Mouse (Mus musculus) brain, embryonic 14.5 days (tissue): ENCODE data around the gene Arl16.

ENCODE experiments used
- CTCF ChIP-seq: fragments of 200-500 bp; IDR thresholded peaks from 2 replicates; pipeline ENCODE4 v1.5.1; 2012; ENCODE audit warnings: inconsistent platforms, mild to moderate bottlenecking, moderate library complexity, borderline replicate concordance; ENCODE audit not compliant: insufficient read depth, insufficient read length; ENCODE audit errors: extremely low read depth
- POLR2A ChIP-seq: fragments of 200-500 bp; IDR thresholded peaks from 2 replicates; pipeline ENCODE4 v1.6.1; 2012; ENCODE audit warnings: mild to moderate bottlenecking, inconsistent platforms, borderline replicate concordance; ENCODE audit not compliant: poor library complexity, insufficient read depth, insufficient read length, severe bottlenecking; ENCODE audit errors: extremely low read depth

GRCm38 (mm10) chr11:120417852-120418251, 49.6 kb downstream of the Arl16 start:
- TF ChIP-seq CTCF (no peak), POLR2A (no peak)
